ENCODE assay signal across 9 mouse cellular contexts in genomic region chr2:32647366-32647765, GRCm38 (mm10). TPM values are rescaled to one million over a fixed set of nuclear protein-coding genes. Genes with fewer than 3 reads are reported as not detected.
A peak's percentile ranks its signal among the peaks of the same experiment; 100 is the strongest.
DNase-seq lines count a peak whose midpoint lies in the region; ATAC-seq lines count a peak whose summit lies in the region.
"Had no signal": no experiment of that assay in that cellular context is flagged by ENCODE, and none has a peak within 500 bp of the region (broad histone marks: within the 10 kb centered on the region; RNA-seq: fewer than 3 reads in every experiment).

No protein-coding gene starts in this region.

- DNase-seq in kidney, postnatal 4 days = no peak
- no peak for DNase-seq in embryonic facial prominence, embryonic 10.5 days (ENCODE audit: low spot score)
- DNase-seq in lung, postnatal 10 days = peak; percentile 55
- DNase-seq in cerebellum, postnatal 4 days (ENCODE audit: low spot score in 2 of 2) = no peak
- no peak for DNase-seq in right cerebral cortex, postnatal 25 days
- DNase-seq in kidney, postnatal 14 days = no peak

- peak overlapping the region; percentile 67 for H3K9ac ChIP-seq in kidney, embryonic 16.5 days (replicated peaks; ENCODE audit: low read length)
- H3K9ac ChIP-seq in hindbrain, embryonic 13.5 days = peak overlapping the region; percentile 35; the same call in 1 of the 2 replicates
- H3K9ac ChIP-seq: midbrain, embryonic 12.5 days had no signal

- ATAC-seq in kidney, embryonic 16.5 days (ENCODE audit: low FRiP score, low TSS enrichment) = no peak
- no peak for ATAC-seq in hindbrain, embryonic 13.5 days (ENCODE audit: low FRiP score)

- H3K27me3 ChIP-seq in kidney, embryonic 16.5 days (ENCODE audit: insufficient read depth, low read length) = no peaks in the 10 kb centered on the region
- H3K27me3 ChIP-seq in embryonic facial prominence, embryonic 10.5 days (replicated peaks; ENCODE audit: low read depth, poor library complexity, severe bottlenecking) = no peaks in the 10 kb centered on the region
- no peaks in the 10 kb centered on the region for H3K27me3 ChIP-seq in hindbrain, embryonic 13.5 days
- H3K27me3 ChIP-seq: midbrain, embryonic 12.5 days had no signal

- H3K9me3 ChIP-seq in kidney, embryonic 16.5 days (ENCODE audit: low read length) = no peaks in the 10 kb centered on the region
- no peaks in the 10 kb centered on the region for H3K9me3 ChIP-seq in embryonic facial prominence, embryonic 10.5 days
- H3K9me3 ChIP-seq in hindbrain, embryonic 13.5 days = no peaks in the 10 kb centered on the region
- H3K9me3 ChIP-seq: midbrain, embryonic 12.5 days had no signal

- H3K4me1 ChIP-seq in kidney, embryonic 16.5 days (ENCODE audit: insufficient read depth, low read length) = peaks cover 19% of the 10 kb centered on the region
- H3K4me1 ChIP-seq in embryonic facial prominence, embryonic 10.5 days = peaks cover 44% of the 10 kb centered on the region
- peaks cover 13% of the 10 kb centered on the region for H3K4me1 ChIP-seq in hindbrain, embryonic 13.5 days (replicated peaks)
- H3K4me1 ChIP-seq: midbrain, embryonic 12.5 days had no signal

- no peaks in the 10 kb centered on the region for H3K36me3 ChIP-seq in kidney, embryonic 16.5 days (ENCODE audit: insufficient read depth, low read length)
- no peaks in the 10 kb centered on the region for H3K36me3 ChIP-seq in embryonic facial prominence, embryonic 10.5 days (replicated peaks)
- H3K36me3 ChIP-seq in hindbrain, embryonic 13.5 days = no peaks in the 10 kb centered on the region
- H3K36me3 ChIP-seq: midbrain, embryonic 12.5 days had no signal

- peak overlapping the region; percentile 63; the same call in 1 of the 2 replicates for H3K27ac ChIP-seq in kidney, embryonic 16.5 days (ENCODE audit: low read length)
- peak overlapping the region; percentile 66 for H3K27ac ChIP-seq in embryonic facial prominence, embryonic 10.5 days (replicated peaks)
- no peak overlapping the region for H3K27ac ChIP-seq in hindbrain, embryonic 13.5 days
- H3K27ac ChIP-seq: midbrain, embryonic 12.5 days had no signal

- H3K4me3 ChIP-seq in kidney, embryonic 16.5 days (ENCODE audit: low read length) = peak overlapping the region; percentile 49
- peak overlapping the region; percentile 46 for H3K4me3 ChIP-seq in embryonic facial prominence, embryonic 10.5 days
- H3K4me3 ChIP-seq in hindbrain, embryonic 13.5 days = peak overlapping the region; percentile 18
- H3K4me3 ChIP-seq: midbrain, embryonic 12.5 days had no signal

- H3K4me2 ChIP-seq in kidney, embryonic 16.5 days (replicated peaks; ENCODE audit: low read depth, low read length) = peak overlapping the region; percentile 36
- H3K4me2 ChIP-seq in hindbrain, embryonic 13.5 days = peak overlapping the region; percentile 19; the same call in 1 of the 2 replicates
- H3K4me2 ChIP-seq: midbrain, embryonic 12.5 days had no signal

- WGBS in kidney, embryonic 16.5 days = 80% methylated on average over 7 of the region's 7 CpGs
- 90% methylated on average over 7 of the region's 7 CpGs for WGBS in embryonic facial prominence, embryonic 10.5 days
- WGBS in hindbrain, embryonic 13.5 days = 88% methylated on average over 7 of the region's 7 CpGs

RNA-seq across cellular contexts. Expression of gene Eng, which starts 1.0 kb away (rescaled TPM):
- 93.6 and 98.7 TPM in 2 replicates for polyA plus RNA-seq in kidney, embryonic 16.5 days (2015; fragmentation: Nextera tagmentation; extraction: Ambion mirVana)
- 23.7 and 25.5 TPM in 2 replicates for polyA plus RNA-seq in embryonic facial prominence, embryonic 10.5 days (2016; fragmentation: Nextera tagmentation; extraction: Ambion mirVana)
- polyA plus RNA-seq in hindbrain, embryonic 13.5 days (2015; fragmentation: Nextera tagmentation; extraction: Ambion mirVana) = 29.0 and 29.2 TPM in 2 replicates

RNA-seq across cellular contexts. Expression of gene Ak1, which starts 25.8 kb away (rescaled TPM):
- polyA plus RNA-seq in kidney, embryonic 16.5 days (2015; fragmentation: Nextera tagmentation; extraction: Ambion mirVana) = 35.7 and 39.1 TPM in 2 replicates
- 20.5 and 24.7 TPM in 2 replicates for polyA plus RNA-seq in embryonic facial prominence, embryonic 10.5 days (2016; fragmentation: Nextera tagmentation; extraction: Ambion mirVana)
- 68.9 and 71.5 TPM in 2 replicates for polyA plus RNA-seq in hindbrain, embryonic 13.5 days (2015; fragmentation: Nextera tagmentation; extraction: Ambion mirVana)

RNA-seq across cellular contexts. Expression of gene St6galnac6, which starts 47.9 kb away (rescaled TPM):
- polyA plus RNA-seq in kidney, embryonic 16.5 days (2015; fragmentation: Nextera tagmentation; extraction: Ambion mirVana) = 18.5 and 18.6 TPM in 2 replicates
- polyA plus RNA-seq in embryonic facial prominence, embryonic 10.5 days (2016; fragmentation: Nextera tagmentation; extraction: Ambion mirVana) = 17.1 and 17.3 TPM in 2 replicates
- 13.1 and 13.5 TPM in 2 replicates for polyA plus RNA-seq in hindbrain, embryonic 13.5 days (2015; fragmentation: Nextera tagmentation; extraction: Ambion mirVana)

RNA-seq across cellular contexts. Expression of gene Fpgs, which starts 56.6 kb away (rescaled TPM):
- 42.3 and 45.1 TPM in 2 replicates for polyA plus RNA-seq in kidney, embryonic 16.5 days (2015; fragmentation: Nextera tagmentation; extraction: Ambion mirVana)
- 33.5 and 35.5 TPM in 2 replicates for polyA plus RNA-seq in embryonic facial prominence, embryonic 10.5 days (2016; fragmentation: Nextera tagmentation; extraction: Ambion mirVana)
- 14.5 and 16.4 TPM in 2 replicates for polyA plus RNA-seq in hindbrain, embryonic 13.5 days (2015; fragmentation: Nextera tagmentation; extraction: Ambion mirVana)
